Mouse (Mus musculus) stomach, postnatal 0 days (tissue): ENCODE results near the gene Romo1.

Experiments used
- CTCF ChIP-seq: IDR thresholded peaks from 2 replicates; pipeline ENCODE4 v1.5.1; 2016; ENCODE audit warnings: antibody characterized with exemption, low read depth, mild to moderate bottlenecking, moderate library complexity
- EP300 ChIP-seq: optimal IDR thresholded peaks from 2 replicates; pipeline ENCODE3; 2016; ENCODE audit warnings: antibody characterized with exemption

GRCm38 (mm10) chr2:156142820-156143219, 1.0 kb upstream of the Romo1 start:
- TF ChIP-seq CTCF, result peak; percentile 23
- TF ChIP-seq EP300, result no peak
